28 mouse cellular contexts compared by ENCODE assay signal in genomic region chr6:17082238-17082637, GRCm38 (mm10). TPM values are rescaled to one million over a fixed set of nuclear protein-coding genes. Genes with fewer than 3 reads are reported as not detected.
A peak's percentile ranks its signal among the peaks of the same experiment; 100 is the strongest.
DNase-seq lines count a peak whose midpoint lies in the region; ATAC-seq and TF ChIP-seq lines count a peak whose summit lies in the region.
"Had no signal": no experiment of that assay in that cellular context is flagged by ENCODE, and none has a peak within 500 bp of the region (broad histone marks: within the 10 kb centered on the region; RNA-seq: fewer than 3 reads in every experiment).

No protein-coding gene starts in this region.

- no peak overlapping the region for H3K4me2 ChIP-seq in lung, embryonic 14.5 days
- no peak overlapping the region for H3K4me2 ChIP-seq in embryonic facial prominence, embryonic 13.5 days
- no peak overlapping the region for H3K4me2 ChIP-seq in limb, embryonic 15.5 days
- H3K4me2 ChIP-seq in liver, embryonic 11.5 days, result no peak overlapping the region
- H3K4me2 ChIP-seq: forebrain, embryonic 12.5 days; heart, embryonic 12.5 days; heart, embryonic 15.5 days; hindbrain, embryonic 13.5 days; intestine, embryonic 15.5 days had no signal

- peak; percentile 51 for DNase-seq in lung, embryonic 14.5 days
- DNase-seq in lung, postnatal 25 days (ENCODE audit: low spot score), result no peak
- DNase-seq in forelimb bud, embryonic 11.5 days (ENCODE audit: low read depth, low spot score), result peak; percentile 41
- no peak for DNase-seq in neural tube, embryonic 10.5 days (ENCODE audit: extremely low spot score, low spot score)
- DNase-seq in liver, embryonic 11.5 days (ENCODE audit: low spot score), result no peak
- DNase-seq: adrenal gland, adult 8-10 months; cerebellum, adult 11 months; cerebellum, adult 2 months; cerebellum, adult 9-11 months; cerebellum, postnatal 25 days; gastrocnemius, adult 2 months; gastrocnemius, postnatal 14 days; heart, postnatal 10 days; heart, postnatal 36 days had no signal

- TF ChIP-seq CTCF in lung, embryonic 14.5 days (IDR thresholded peaks at IDR 0.05; ENCODE audit: low read depth), result no peak

- H3K4me1 ChIP-seq in lung, embryonic 14.5 days (ENCODE audit: insufficient read depth), result peaks cover 11% of the 10 kb centered on the region; the same call in 1 of the 2 replicates
- peaks cover 31% of the 10 kb centered on the region for H3K4me1 ChIP-seq in embryonic facial prominence, embryonic 13.5 days
- peaks cover 13% of the 10 kb centered on the region for H3K4me1 ChIP-seq in limb, embryonic 15.5 days
- H3K4me1 ChIP-seq in liver, embryonic 11.5 days (replicated peaks; ENCODE audit: control insufficient read depth, insufficient read depth, low read length), result no peaks in the 10 kb centered on the region

- ATAC-seq in lung, embryonic 14.5 days (ENCODE audit: insufficient read depth), result no peak
- ATAC-seq in embryonic facial prominence, embryonic 13.5 days (ENCODE audit: insufficient number of reproducible peaks, insufficient read depth, low FRiP score, low TSS enrichment, low read depth), result no peak
- ATAC-seq in limb, embryonic 15.5 days (ENCODE audit: insufficient number of reproducible peaks, low FRiP score, low TSS enrichment, low read depth), result 0 out of 2 replicates have a peak, but pooled peaks have one; percentile 40
- ATAC-seq in erythroid progenitor cell, adult 5-6 weeks (replicated peaks; ENCODE audit: low FRiP score, poor library complexity, severe bottlenecking), result no peak
- ATAC-seq in liver, embryonic 11.5 days (replicated peaks; ENCODE audit: low FRiP score), result no peak
- ATAC-seq: activated CD4-positive, CD25-positive, alpha-beta regulatory T cell, adult 4 months; CD4-positive, CD25-positive, alpha-beta regulatory T cell, adult 4 months; forebrain, embryonic 16.5 days; hindbrain, embryonic 16.5 days; intestine, embryonic 15.5 days had no signal

- H3K27ac ChIP-seq in lung, embryonic 14.5 days (ENCODE audit: low read depth), result no peak overlapping the region
- H3K27ac ChIP-seq in embryonic facial prominence, embryonic 13.5 days, result 0 out of 2 replicates have a peak overlapping the region, but pooled peaks have one; percentile 34
- peak overlapping the region; percentile 28; the same call in 1 of the 2 replicates for H3K27ac ChIP-seq in limb, embryonic 15.5 days
- no peak overlapping the region for H3K27ac ChIP-seq in liver, embryonic 11.5 days (ENCODE audit: low read depth, low read length)
- H3K27ac ChIP-seq: forebrain, embryonic 12.5 days; gastrocnemius, adult 2 months; heart, embryonic 15.5 days; hindbrain, embryonic 10.5 days; hindbrain, embryonic 13.5 days; intestine, embryonic 15.5 days had no signal

- no peaks in the 10 kb centered on the region for H3K9me3 ChIP-seq in lung, embryonic 14.5 days (ENCODE audit: low read depth, low read length)
- no peaks in the 10 kb centered on the region for H3K9me3 ChIP-seq in embryonic facial prominence, embryonic 13.5 days
- H3K9me3 ChIP-seq in limb, embryonic 15.5 days, result no peaks in the 10 kb centered on the region
- H3K9me3 ChIP-seq in liver, embryonic 11.5 days (ENCODE audit: control insufficient read depth, low read length), result no peaks in the 10 kb centered on the region
- H3K9me3 ChIP-seq: forebrain, embryonic 12.5 days; heart, embryonic 12.5 days; heart, embryonic 15.5 days; hindbrain, embryonic 10.5 days; hindbrain, embryonic 13.5 days; intestine, embryonic 15.5 days had no signal

- H3K9ac ChIP-seq in lung, embryonic 14.5 days, result no peak overlapping the region
- no peak overlapping the region for H3K9ac ChIP-seq in embryonic facial prominence, embryonic 13.5 days
- H3K9ac ChIP-seq in limb, embryonic 15.5 days, result no peak overlapping the region
- H3K9ac ChIP-seq in liver, embryonic 11.5 days (ENCODE audit: low read depth, low read length), result no peak overlapping the region
- H3K9ac ChIP-seq: forebrain, embryonic 12.5 days; heart, embryonic 12.5 days; heart, embryonic 15.5 days; hindbrain, embryonic 13.5 days; intestine, embryonic 15.5 days had no signal

- no peaks in the 10 kb centered on the region for H3K36me3 ChIP-seq in lung, embryonic 14.5 days (ENCODE audit: insufficient read depth)
- H3K36me3 ChIP-seq in embryonic facial prominence, embryonic 13.5 days, result peaks cover 4% of the 10 kb centered on the region; the same call in 1 of the 2 replicates
- H3K36me3 ChIP-seq in limb, embryonic 15.5 days, result no peaks in the 10 kb centered on the region
- no peaks in the 10 kb centered on the region for H3K36me3 ChIP-seq in liver, embryonic 11.5 days (ENCODE audit: control insufficient read depth, insufficient read depth, low read length)
- H3K36me3 ChIP-seq: forebrain, embryonic 12.5 days; heart, embryonic 12.5 days; heart, embryonic 15.5 days; hindbrain, embryonic 10.5 days; hindbrain, embryonic 13.5 days; intestine, embryonic 15.5 days had no signal

- WGBS in lung, embryonic 14.5 days, result 40% methylated on average over 4 of the region's 4 CpGs
- whole genome bisulfite sequencing in embryonic facial prominence, embryonic 13.5 days, result 19% methylated on average over 4 of the region's 4 CpGs
- 42% methylated on average over 4 of the region's 4 CpGs for WGBS in limb, embryonic 15.5 days
- WGBS in liver, embryonic 11.5 days, result 70% methylated on average over 4 of the region's 4 CpGs

- no peak overlapping the region for H3K4me3 ChIP-seq in lung, embryonic 14.5 days (ENCODE audit: low read depth, low read length)
- H3K4me3 ChIP-seq in embryonic facial prominence, embryonic 13.5 days, result no peak overlapping the region
- H3K4me3 ChIP-seq in limb, embryonic 15.5 days, result no peak overlapping the region
- H3K4me3 ChIP-seq in liver, embryonic 11.5 days (ENCODE audit: low read depth, low read length), result no peak overlapping the region
- H3K4me3 ChIP-seq: forebrain, embryonic 12.5 days; gastrocnemius, adult 2 months; heart, embryonic 12.5 days; heart, embryonic 15.5 days; hindbrain, embryonic 10.5 days; hindbrain, embryonic 13.5 days; intestine, embryonic 15.5 days had no signal

- H3K27me3 ChIP-seq in lung, embryonic 14.5 days (ENCODE audit: insufficient read depth, low read length), result no peaks in the 10 kb centered on the region
- H3K27me3 ChIP-seq in embryonic facial prominence, embryonic 13.5 days, result no peaks in the 10 kb centered on the region
- no peaks in the 10 kb centered on the region for H3K27me3 ChIP-seq in limb, embryonic 15.5 days
- H3K27me3 ChIP-seq in liver, embryonic 11.5 days (replicated peaks; ENCODE audit: control insufficient read depth, insufficient read depth, low read length), result no peaks in the 10 kb centered on the region
- H3K27me3 ChIP-seq: forebrain, embryonic 12.5 days; hindbrain, embryonic 13.5 days; intestine, embryonic 15.5 days had no signal

RNA-seq across cellular contexts. Expression of gene Tes, which starts 17.3 kb away (rescaled TPM):
- 77.0 and 78.9 TPM in 2 replicates for polyA plus RNA-seq in lung, embryonic 14.5 days (2014; fragmentation: Nextera tagmentation; extraction: Ambion mirVana)
- polyA plus RNA-seq in embryonic facial prominence, embryonic 13.5 days (2015; fragmentation: Nextera tagmentation; extraction: Ambion mirVana), result 63.5 and 76.4 TPM in 2 replicates
- polyA plus RNA-seq in limb, embryonic 15.5 days (2015; fragmentation: Nextera tagmentation; extraction: Ambion mirVana), result 49.5 and 54.2 TPM in 2 replicates
- 3.8 and 22.0 TPM in 2 replicates for total RNA-seq in erythroid progenitor cell, adult 5-6 weeks (2015; ENCODE audit: low replicate concordance)
- 4.5 and 5.3 TPM in 2 replicates for total RNA-seq in erythroid progenitor cell, adult 5-6 weeks (2017; ENCODE audit: low replicate concordance)
- polyA plus RNA-seq in liver, embryonic 11.5 days (2014; fragmentation: Nextera tagmentation; extraction: Ambion mirVana), result 20.5 and 22.0 TPM in 2 replicates
- total RNA-seq: MEL had no signal

Comparison
In these comparisons a context has a peak if more than half of its experiments do, and no peak if none do; other contexts are left out.
1. DNase-seq: peak in lung, embryonic 14.5 days (single experiment) and forelimb bud, embryonic 11.5 days (single experiment); none in lung, postnatal 25 days (single experiment), neural tube, embryonic 10.5 days (single experiment) and liver, embryonic 11.5 days (single experiment).
2. H3K27ac ChIP-seq: peak in embryonic facial prominence, embryonic 13.5 days (single experiment) and limb, embryonic 15.5 days (single experiment); none in lung, embryonic 14.5 days (single experiment) and liver, embryonic 11.5 days (single experiment).